Mouse (Mus musculus) CD8-positive naive resting alpha-beta T cell, adult 2 months (primary cell): ENCODE results near the gene Dusp11.
"Not testable (repeated sequence)": the region's sequence is repeated elsewhere in the genome, so short reads cannot be mapped to it uniquely, and the experiment has no call there.

Source experiments
- DNase-seq, 2 experiments: peaks; one replicate each; pipeline ENCODE4 v3.0.0; 2022; ENCODE audit warnings: low read depth in 2 of 2, low spot score in 2 of 2

Gene Dusp11

DNA sequence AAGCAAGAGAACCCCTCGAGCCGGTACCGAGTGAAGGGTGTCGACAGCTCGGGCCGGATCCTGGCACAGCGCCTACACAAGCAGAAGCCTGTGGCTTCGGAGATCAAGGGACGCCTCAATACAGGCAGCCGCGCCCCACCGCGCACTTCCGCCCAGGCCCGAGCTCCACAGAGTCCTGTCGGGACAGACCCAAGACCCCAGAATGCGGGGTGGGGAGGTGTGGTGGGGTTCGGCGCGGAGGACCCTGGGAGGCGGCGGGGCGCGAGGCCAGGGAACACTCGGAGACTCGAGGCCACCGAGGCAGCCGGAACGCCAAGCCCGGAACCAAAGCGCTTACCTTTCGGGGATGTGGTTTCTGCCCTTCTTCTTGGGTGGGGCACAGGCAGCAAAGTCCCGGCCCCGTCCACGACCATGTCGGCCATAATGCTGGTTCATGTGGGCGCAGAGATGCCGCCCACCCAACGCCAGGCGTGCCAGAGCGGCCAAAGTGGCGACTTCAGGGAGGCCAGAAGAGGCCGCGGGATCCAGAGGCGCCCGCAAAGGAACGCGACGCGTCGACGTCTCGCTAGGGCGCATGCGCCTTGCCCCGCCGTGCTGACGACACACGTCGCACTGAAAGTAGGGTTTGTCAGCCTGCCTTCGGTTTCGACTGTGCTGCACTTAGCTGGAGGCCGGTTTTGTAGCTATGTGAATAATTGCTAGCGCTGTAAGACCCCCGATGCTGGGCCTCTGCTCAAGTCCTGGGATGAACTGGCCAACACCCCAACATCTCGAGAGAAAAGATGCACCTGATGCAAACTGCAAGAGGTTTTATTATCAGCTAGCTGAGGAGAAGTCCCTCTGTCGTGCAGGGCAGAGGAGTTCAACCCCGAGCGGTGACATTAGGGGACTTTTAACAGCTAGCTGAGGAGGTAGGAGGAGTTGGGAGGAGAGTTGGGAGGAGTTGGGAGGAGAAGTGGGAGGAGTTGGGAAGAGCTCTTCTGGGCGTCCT lies at the start of gene Dusp11:
Gene Dusp11 (minus strand): TSS at position 567 of the 991 bp plus-strand sequence.
- DNase-seq: peak; percentile 87 to 90

DNA sequence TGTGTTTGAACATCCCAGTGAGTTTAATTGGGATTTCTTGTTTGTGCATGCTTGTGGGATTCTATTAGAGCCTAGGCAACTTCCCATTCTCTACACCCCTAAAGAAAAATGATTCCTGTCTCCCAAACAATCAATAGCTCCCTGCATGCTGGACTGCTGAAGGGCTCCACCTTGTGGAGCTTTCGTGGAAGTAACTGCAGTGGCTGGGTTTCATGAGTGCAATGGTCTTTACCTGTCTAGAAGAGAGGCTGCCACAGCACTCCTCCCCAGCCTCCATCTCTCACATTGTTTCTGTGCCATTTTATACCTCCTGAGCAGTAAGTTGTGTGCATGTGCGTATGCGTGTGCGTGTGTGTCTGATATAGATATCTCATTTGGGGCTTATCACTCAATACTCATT lies 48.5 kb upstream of the Dusp11 start:
- peak; percentile 31 to 46 for DNase-seq

DNA sequence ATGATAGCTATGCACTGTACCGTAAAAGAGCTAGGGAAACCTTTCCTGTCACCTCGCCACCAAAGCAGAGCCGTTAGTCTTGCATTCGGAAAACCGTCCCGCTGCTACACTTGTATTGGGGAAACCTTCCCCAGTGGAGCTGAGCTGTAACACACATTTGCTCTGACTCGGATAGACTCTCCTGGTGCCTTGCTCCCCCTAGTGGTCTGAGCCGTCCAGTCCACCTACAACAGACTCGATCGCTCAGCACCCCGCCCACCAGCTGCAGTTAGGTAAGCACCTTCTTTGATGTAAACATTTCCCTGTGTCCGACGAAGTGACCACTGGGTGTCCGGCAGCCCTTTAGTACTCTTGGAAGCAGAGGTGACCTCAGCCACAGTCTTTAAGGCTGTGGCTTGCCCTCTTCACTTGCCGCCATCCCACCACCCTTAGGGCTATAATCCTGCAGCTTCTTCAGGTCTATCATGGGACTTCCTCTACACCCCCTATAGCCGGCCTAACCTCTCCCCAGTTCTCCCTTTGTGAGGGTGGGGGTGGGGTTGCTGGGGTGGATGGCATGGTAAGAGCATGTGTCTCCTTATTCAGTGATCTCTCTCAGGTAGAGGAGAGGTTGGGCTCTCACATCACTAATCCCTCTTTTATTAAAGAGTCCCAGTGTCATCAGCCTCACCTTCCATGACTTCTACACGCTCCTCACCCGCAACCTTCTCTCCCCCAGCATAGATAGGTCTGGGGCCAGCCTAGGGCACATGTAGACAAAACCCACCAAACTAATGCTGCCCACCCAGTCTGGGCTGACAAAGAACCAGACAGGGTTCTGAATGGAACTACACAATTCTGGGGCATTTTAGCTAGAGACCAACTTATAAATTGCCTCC lies 43.0 kb upstream of the Dusp11 start:
- DNase-seq: peak; percentile 65 to 69

DNA sequence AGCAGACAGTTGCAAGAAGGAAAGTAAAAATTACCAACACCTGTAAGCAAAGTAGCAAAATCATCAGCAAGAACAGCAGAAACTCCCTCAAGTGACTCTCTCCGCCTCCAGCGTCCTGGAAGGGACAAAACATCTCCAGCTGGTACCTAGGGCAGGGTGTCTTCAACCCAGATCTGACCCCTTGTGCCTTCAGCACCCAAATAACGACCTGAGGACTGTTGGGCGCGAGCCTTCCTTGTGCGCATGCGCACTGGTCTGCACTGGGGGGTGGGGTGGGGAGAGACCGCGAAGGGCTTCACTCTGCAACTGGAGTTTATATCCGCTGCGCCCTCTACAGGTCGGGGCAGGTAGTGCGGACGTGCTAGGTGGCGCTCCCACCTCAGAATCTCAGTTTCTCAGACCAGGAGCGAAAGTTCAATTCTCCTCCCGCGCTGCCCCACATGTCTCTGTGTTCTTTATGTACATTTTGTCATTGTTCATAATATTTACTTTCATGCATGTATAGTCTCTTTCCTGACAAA lies 42.0 kb upstream of the Dusp11 start:
- DNase-seq: peak; percentile 25 to 27

DNA sequence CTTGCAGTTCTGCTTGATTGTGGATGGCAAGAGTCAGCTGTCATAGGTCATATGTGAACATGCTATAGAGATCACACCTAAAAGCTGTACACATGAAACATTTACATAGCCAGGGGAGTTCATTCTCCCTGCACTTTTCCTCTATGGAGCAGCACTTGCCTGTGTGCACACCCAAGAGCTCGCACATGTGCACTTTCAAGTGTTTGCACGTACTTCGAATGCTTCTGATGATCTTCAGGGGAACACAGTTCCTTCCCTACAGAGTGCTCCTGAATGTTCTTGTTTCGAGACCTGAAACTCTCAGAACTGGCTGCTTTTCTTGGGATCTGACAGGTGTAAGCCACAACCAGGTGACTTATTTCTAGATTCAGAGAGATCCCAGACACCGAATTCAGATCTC lies 29.3 kb upstream of the Dusp11 start:
- DNase-seq: not testable (repeated sequence)

DNA sequence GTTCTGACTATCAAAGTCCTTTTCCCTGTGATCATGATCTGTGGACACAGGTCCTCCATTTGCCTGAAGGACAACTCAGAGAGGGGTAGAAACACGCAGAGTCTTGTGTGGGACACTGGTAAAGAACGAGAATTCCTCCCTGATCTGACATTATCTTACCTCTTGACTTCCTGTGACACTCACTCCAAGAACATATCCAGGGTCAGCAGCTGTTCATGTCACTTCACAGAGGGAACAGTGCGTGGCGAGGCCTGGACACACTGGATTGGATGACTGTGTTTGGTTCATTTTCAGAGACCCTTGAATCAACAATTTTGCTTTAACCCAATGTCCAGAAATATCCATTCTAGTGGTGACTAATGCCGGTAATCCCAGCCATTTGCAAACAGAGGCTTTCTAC lies 28.1 kb upstream of the Dusp11 start:
- DNase-seq: not testable (repeated sequence)

DNA sequence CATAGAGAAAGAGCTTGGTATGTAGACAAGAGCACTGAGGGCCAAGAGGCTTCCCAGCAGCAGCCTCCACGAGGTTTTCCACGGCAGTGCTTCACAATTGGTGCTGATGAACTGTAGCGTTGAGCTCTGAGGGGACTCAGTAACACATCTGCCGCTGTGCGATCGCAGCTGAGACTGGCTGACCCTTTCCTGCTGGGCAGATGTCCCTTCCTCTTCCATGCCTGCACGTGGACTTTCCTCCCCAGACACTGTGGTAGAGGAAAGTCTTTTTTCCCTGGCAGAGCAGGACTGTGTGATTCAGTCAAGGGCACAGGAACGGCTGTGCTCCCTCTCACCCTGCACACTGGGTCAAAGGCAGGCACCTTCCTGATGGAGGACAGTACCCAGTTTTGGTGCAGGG lies 22.9 kb upstream of the Dusp11 start:
- DNase-seq: no peak

DNA sequence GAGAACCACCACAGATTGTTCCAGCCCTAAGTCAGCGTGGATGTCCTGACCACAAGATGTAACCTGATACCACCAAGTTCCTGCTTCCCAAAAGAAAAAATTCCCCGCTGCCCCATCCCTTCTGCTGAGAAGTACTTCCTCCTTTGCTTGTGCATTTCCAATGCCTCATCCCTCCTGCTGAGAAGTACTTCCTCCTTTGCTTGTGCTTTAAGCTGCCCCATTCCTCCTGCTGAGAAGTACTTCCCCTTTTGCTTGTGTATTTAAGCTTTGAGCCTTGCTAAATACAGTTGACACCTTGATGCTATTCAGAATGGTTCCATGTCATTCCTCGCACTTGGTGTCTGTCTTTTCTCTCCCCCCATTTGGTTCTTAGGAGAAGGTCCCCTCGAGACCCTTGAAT lies 17.3 kb upstream of the Dusp11 start:
- DNase-seq: not testable (repeated sequence)

DNA sequence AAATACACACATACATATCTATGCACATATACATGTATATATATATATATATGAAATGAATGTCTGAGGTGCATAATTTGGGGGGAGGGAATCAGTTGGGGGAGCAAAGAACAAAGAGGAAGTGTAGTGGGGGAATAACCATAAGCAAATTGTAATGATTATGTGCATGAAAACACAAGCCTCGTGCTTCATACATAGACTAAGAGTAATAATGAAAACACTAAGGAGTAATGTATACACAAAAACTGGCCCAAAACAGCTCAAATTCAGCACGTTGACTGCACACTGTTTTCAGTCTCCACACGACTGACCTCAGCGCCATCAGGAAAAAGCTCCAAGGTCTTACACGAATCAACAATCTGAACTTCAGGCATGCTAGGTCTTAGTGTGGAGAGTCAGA lies 14.8 kb upstream of the Dusp11 start:
- no peak for DNase-seq

DNA sequence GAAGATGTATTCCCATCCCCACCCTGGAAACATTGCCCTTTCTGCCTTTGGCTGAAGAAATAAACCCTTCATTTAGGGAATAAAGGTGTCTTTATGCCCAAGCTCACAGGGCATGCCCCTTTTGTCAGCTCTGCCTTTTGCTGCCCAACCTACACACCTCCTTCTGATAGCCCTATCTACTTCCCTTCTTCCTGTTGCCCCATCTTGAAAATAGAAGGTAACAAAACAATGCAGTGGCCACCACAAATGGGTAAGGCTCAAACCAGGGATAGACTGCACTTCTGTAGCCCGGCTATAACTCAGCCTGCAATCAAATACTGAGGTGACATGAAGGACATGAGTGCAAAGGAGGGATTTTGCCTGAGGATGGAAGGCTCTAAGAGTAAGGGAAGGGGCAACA lies 14.3 kb upstream of the Dusp11 start:
- DNase-seq: no peak

DNA sequence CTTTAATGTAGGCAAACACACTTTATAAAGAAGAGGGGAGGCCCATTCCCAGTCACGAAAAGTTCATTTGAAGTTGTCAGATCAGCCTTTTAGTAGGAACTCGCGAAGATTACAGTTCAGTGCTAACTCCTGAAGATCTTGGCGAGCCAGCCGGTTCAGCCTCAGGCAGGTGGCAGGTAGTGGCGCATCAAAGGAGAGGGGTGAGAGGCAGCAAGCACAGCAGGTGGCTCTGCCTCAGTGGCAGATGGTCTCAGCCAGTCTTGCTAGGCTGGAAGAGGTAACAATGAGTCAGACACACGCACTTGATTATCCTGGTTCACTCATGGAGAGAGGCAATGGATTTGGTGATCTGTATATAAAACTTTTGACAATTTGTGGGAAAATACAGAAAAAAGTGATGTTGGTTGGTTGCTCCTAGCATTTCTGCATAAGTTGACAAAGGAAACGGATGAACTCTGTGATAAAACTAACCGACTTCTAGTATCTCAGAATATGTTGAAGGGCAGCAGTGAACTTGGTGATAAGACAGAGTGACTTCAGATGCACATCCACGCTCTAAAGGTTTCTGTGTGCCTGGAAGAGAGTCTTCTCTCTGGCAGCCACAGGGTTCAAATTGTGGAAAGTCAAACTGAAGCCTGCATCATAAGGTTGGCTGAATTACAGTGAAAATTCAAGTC lies 13.6 kb upstream of the Dusp11 start:
- DNase-seq: no peak

DNA sequence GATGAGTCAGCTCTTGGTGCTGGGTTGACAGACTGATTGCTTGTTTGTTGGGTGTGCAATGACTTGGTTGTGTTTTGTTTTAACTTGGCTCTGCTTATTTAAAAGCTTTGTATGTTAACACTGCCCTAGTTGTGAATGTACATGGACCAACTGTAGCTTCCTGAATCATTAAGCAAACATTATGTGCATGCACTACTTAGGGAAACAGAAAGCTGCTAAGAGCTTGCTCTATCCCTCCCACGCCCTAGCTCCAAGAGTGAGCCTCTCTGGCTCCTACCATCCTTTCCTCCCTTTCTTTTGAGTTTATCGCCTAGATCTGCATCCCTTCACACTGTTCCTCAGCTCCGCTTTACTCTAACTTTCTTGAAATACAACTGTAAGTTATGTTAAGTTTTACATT lies 11.9 kb upstream of the Dusp11 start:
- DNase-seq: no peak

DNA sequence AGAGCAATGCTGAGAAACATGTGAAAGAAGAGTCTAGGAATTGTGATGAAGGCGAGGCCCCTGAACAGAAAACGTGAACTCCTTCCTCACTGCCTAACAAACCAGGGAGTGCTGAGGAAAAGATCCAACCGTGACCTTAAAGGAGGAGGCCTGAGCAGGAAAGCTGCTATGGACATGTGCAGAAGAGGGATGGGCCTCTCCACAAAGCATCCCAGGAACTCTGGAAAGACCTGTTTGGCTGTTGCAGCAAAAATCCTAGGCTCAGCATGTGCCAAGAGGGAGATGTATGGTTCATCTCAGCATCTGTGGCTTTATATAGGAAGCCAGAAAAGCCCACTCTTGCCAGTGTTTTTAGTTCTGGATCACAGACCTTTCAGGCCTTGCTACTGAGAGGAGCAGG lies 11.2 kb upstream of the Dusp11 start:
- no peak for DNase-seq

DNA sequence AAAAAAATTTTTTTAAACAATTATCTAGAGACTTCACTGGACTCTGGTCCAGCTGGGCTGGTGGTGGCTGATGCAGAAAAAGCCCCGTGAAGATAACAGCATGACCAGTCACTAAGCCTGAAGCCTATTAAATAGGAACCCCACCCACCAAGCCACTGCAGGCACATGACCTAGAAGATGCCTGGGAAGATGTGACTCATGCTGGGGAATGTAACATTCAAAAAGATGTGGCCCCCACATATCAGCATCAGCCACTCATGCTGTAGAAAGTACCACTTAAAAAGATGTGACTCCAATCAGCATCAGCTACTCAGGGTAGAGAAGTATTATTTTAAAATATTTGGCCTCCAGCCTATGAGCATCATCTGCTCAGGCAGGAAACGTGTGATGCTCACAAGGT lies 8.4 kb upstream of the Dusp11 start:
- no peak for DNase-seq

DNA sequence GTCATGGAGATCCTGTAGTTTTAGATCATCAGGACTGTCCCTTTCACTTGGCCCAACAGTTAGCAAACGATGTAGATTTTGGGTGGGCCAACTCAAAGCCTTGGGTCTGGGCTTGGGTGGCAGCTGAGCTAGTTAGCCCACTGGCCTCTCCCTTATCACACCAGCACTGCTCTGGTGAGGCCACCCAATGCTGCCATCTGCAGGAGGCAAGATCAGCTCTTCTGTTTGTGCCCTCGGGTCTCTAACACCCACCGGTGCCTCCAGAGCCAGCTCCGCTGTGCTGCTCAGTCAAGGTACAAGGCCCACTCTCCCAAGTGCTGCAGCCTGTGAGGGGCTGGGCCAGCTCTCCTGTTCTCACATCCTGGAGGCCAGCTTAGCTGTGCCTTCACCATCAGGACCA lies 5.2 kb upstream of the Dusp11 start:
- DNase-seq: peak; percentile 32

DNA sequence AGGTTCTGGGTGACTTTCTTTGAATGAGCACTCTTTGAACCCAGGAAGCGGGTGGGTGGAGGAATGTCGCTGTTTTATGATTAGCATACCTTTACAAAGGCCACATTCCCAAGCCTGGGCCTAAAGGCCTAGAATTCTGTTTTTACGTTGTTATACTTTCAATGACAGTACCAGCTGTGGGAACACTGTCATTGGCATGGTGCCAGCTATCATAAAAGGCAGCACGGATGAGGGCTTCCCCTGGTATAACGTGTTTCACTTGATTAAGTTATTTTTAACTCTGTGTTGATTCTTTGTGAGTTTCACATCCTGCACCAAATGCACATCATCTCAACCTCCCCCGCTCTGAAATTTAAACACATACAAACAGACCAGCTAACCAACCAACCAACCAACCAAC lies 4.6 kb upstream of the Dusp11 start:
- peak; percentile 49 to 62 for DNase-seq

DNA sequence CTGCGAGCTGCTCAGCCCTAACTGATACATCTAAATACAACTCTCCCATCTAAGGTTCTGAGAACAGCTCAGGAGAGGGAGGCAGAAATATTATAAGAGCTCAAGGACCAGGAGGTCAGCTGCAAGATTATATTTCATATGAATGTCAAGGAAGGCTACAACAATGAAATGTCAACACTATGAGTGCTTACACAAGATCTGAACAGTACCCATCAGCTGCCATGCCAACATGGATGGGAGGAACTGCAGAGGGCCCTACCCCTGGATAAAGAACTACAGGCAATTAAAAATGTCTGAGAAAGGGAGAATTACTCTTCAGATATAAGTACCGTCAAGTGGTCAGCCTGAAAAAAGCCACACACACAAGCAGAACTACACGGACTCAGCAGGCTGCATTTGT lies 3.9 kb downstream of the Dusp11 start:
- DNase-seq: no peak

DNA sequence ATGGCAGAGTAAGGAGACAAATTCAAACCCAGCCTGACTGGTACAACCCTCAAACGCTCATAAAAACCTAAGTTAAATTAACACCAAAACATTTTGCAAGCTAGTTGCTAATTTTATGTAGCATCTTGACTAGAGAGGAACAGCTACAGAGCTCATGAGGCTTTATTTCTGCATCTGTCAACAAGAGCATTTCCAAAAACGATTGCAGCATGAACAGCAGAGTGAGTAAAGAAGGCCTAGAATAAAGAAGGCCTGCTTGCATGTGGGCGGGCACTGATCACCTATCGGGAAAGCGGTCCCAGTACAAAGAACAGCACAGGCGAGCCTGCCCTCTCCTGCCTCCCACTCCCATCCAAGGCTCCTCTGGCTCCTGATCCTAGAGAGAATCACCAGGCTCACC lies 12.9 kb downstream of the Dusp11 start:
- no peak for DNase-seq

DNA sequence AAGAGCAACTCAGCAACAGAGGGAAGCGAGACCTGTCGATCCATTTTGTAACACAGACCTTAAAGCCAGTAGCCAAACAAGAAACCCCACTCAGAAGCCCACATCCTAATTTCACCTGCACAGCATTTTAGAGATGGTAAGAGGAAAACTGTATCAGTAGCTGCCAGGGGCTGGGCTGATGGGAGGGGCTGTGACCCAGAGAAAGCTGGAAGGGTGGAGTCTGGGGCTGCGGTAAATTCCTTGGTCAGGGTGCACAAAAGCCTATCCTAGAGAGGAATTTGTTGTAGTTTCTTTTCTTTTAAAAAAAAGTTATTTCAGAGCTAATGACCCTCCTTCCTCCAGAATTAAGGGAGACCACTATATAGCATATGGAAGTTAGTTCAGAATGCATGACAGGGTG lies 19.0 kb downstream of the Dusp11 start:
- DNase-seq: no peak

DNA sequence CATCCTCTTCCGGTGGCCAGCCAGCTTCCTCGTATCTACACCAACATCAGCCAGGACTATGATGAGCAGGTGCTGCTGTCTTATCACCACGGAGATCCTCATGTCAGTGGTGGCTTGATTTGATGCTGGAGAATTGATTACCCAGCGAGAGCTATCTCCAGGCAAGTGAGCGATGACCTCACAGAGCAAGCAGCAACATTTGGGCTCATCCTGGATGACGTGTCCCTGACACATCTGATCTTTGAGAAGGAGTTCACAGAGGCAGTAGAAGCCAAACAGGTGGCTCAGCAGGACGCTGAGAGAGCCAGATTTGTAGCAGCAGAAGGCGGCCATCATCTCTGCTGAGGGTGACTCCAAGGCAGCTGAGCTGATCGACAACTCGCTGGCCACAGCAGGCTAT lies 22.8 kb downstream of the Dusp11 start:
- no peak for DNase-seq
